In the genomic region with DNA sequence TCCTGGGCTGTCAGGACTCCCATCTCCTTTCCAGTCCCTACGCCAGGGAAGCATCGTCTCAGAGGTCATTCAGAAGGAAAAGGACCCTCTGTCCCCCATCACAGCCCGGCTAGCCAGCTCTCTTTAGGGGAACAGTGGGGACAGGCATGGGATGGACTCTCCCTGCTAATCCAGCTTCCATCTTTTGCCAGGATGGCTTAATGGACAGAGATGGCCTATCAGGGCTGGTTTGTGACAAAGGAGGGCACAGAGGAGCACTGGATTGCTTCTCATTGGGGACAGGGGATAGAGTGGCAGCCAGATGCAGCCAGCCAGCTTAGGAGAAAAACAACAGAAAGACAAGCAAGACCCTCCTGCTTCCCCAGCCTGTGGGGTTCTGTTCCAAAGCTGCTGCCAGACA, we compare ENCODE assay signal across 12 mouse cellular contexts. TPM values are rescaled to one million over a fixed set of nuclear protein-coding genes. Genes with fewer than 3 reads are reported as not detected.
DNase-seq lines count a peak whose midpoint lies in the region; ATAC-seq lines count a peak whose summit lies in the region.
"Had no signal": no experiment of that assay in that cellular context is flagged by ENCODE, and none has a peak within 500 bp of the region (broad histone marks: within the 10 kb centered on the region; RNA-seq: fewer than 3 reads in every experiment).

No protein-coding gene starts in this region.

- peaks cover 6% of the 10 kb centered on the region for H3K4me1 ChIP-seq in neural tube, embryonic 15.5 days
- peaks cover 15% of the 10 kb centered on the region for H3K4me1 ChIP-seq in hindbrain, embryonic 15.5 days (replicated peaks)

- DNase-seq in adrenal gland, postnatal 4 days (ENCODE audit: low spot score in 2 of 2): peak; percentile 1 to 2
- DNase-seq in adrenal gland, postnatal 10 days: no peak
- DNase-seq in neural tube, embryonic 10.5 days (ENCODE audit: extremely low spot score, low spot score): peak; percentile 27
- peak; percentile 64 for DNase-seq in retina, embryonic 14.5 days (ENCODE audit: low spot score)
- DNase-seq in thymus, postnatal 10 days (ENCODE audit: low spot score in 2 of 2): no peak
- no peak for DNase-seq in lung, postnatal 25 days (ENCODE audit: low spot score)
- DNase-seq: cerebellum, postnatal 14 days had no signal

- no peak for ATAC-seq in neural tube, embryonic 15.5 days (ENCODE audit: low FRiP score)
- ATAC-seq in hindbrain, embryonic 15.5 days (ENCODE audit: low FRiP score, low read depth): peak; percentile 20; the same call in 1 of the 2 replicates
- ATAC-seq: activated CD4-positive, CD25-positive, alpha-beta regulatory T cell, adult 4 months; intestine, postnatal 0 days had no signal

- no peak overlapping the region for H3K4me3 ChIP-seq in neural tube, embryonic 15.5 days (replicated peaks)
- H3K4me3 ChIP-seq in hindbrain, embryonic 15.5 days: no peak overlapping the region
- H3K4me3 ChIP-seq: lung, embryonic 15.5 days had no signal

- no peak overlapping the region for H3K27ac ChIP-seq in neural tube, embryonic 15.5 days (replicated peaks)
- peak overlapping the region; percentile 46 for H3K27ac ChIP-seq in hindbrain, embryonic 15.5 days (replicated peaks)
- H3K27ac ChIP-seq: lung, embryonic 15.5 days had no signal

- H3K4me2 ChIP-seq in neural tube, embryonic 15.5 days: no peak overlapping the region
- peak overlapping the region; percentile 29 for H3K4me2 ChIP-seq in hindbrain, embryonic 15.5 days
- H3K4me2 ChIP-seq: lung, embryonic 15.5 days had no signal

- no peaks in the 10 kb centered on the region for H3K36me3 ChIP-seq in neural tube, embryonic 15.5 days
- no peaks in the 10 kb centered on the region for H3K36me3 ChIP-seq in hindbrain, embryonic 15.5 days
- H3K36me3 ChIP-seq: lung, embryonic 15.5 days had no signal

- 48% methylated on average over 3 of the region's 3 CpGs for WGBS in neural tube, embryonic 15.5 days
- 26% methylated on average over 3 of the region's 3 CpGs for WGBS in hindbrain, embryonic 15.5 days

- no peaks in the 10 kb centered on the region for H3K9me3 ChIP-seq in neural tube, embryonic 15.5 days (replicated peaks)
- no peaks in the 10 kb centered on the region for H3K9me3 ChIP-seq in hindbrain, embryonic 15.5 days
- H3K9me3 ChIP-seq: lung, embryonic 15.5 days had no signal

- H3K27me3 ChIP-seq in neural tube, embryonic 15.5 days (replicated peaks): peaks cover 23% of the 10 kb centered on the region
- 0 out of 2 replicates have a peak, but pooled peaks cover under 1% of the 10 kb centered on the region for H3K27me3 ChIP-seq in hindbrain, embryonic 15.5 days

- H3K9ac ChIP-seq in neural tube, embryonic 15.5 days (replicated peaks): no peak overlapping the region
- no peak overlapping the region; the same call in 1 of the 2 replicates for H3K9ac ChIP-seq in hindbrain, embryonic 15.5 days
- H3K9ac ChIP-seq: lung, embryonic 15.5 days had no signal

RNA-seq across cellular contexts. Expression of gene Cyp26b1, which starts 0.9 kb away (rescaled TPM):
- 10 to 100 TPM; 18.7 to 21.0 TPM for total RNA-seq in adrenal gland, postnatal 4 days (2021)
- total RNA-seq in adrenal gland, postnatal 10 days (2021): 1 to 10 TPM; 3.8 to 6.1 TPM
- polyA plus RNA-seq in neural tube, embryonic 15.5 days (2015; fragmentation: Nextera tagmentation; extraction: Ambion mirVana): 10.2 and 11.6 TPM in 2 replicates
- polyA plus RNA-seq in hindbrain, embryonic 15.5 days (2015; fragmentation: Nextera tagmentation; extraction: Ambion mirVana): 43.8 and 52.7 TPM in 2 replicates

Comparison
In these comparisons a context has a peak if more than half of its experiments do, and no peak if none do; other contexts are left out.
1. DNase-seq: peak in adrenal gland, postnatal 4 days (2 of 2), neural tube, embryonic 10.5 days (single experiment) and retina, embryonic 14.5 days (single experiment); none in adrenal gland, postnatal 10 days (single experiment), thymus, postnatal 10 days (0 of 2) and lung, postnatal 25 days (single experiment).